Mouse (Mus musculus) urinary bladder, postnatal 36 days (tissue): ENCODE data around the gene 1700088E04Rik.
A peak's percentile ranks its signal among the peaks of the same experiment; 100 is the strongest.

ENCODE experiments used
- DNase-seq, 2 experiments: peaks; one replicate each; pipeline ENCODE4 v3.0.0; 2022; ENCODE audit warnings: low spot score in 2 of 2, mixed read lengths in 1 of 2

The 1700088E04Rik gene

DNA sequence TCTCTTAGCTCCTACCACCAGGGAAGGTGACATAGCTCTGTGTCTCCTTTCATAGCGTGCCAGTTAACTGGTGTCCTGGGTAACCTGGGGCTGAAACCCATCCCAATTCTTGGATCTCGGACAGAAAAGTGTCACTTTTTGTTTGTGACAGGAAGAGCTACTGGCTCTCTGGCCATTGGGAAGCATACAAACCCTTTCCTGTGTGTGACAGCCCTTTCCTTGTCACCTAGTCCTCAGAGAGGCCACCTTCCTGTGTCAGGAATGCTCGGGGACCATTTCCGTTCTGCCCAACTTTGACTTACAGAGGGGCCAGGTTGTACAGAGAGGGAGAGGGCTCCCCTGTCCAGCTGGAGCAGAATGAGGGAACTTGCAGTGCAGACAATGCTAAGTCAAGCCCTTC lies 41.6 kb downstream of the 1700088E04Rik start:
- DNase-seq, result no peak

DNA sequence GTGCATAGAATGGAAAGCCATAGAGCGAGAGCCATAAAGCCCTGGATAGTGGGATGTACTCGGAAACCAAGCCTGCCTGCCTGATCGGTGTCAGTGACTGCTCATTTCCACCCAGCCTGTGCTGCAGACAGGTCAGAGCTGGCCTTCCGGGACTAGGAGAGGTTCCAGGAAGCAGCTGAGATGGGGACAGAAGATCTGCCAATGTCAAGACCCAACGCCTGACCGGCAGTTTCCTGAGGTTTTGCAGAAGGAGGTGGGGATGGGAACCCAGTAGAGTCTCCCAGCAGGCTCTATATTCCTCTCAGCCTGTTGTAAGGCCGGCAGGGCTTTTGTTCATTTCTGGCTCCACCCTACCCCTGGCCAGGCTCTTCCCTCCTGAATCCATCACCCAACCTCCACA lies 42.2 kb downstream of the 1700088E04Rik start:
- no peak for DNase-seq

- DNase-seq, result peak in 1 of 2 experiments; percentile 24
Observed at GRCm38 (mm10) chr15:79098220-79098619, 42.8 kb downstream of the 1700088E04Rik start.

GRCm38 (mm10) chr15:79097611-79098025 lies 43.4 kb downstream of the 1700088E04Rik start:
- DNase-seq, result peak; percentile 71 to 83

DNA sequence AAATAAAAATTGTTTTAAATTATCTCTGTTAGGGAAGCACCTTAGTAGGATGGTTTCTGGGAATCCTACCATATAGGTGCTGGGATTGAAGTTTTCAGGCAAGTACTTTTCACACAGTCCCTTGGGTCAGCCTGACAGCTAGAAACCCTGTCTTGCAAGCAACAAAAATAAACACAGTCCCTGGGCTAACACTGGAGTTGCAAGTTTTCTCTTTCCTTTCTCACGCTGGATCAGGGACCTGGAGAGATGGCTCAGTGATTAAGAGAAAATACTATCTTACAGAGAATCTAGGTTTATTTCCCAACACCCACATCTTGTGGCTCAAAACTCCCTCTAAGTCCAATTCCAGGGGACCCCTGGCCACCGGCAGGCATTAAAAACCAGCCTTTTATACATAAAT lies 43.9 kb downstream of the 1700088E04Rik start:
- no peak for DNase-seq

GRCm38 (mm10) chr15:79096556-79096955 lies 44.5 kb downstream of the 1700088E04Rik start:
- no peak for DNase-seq

- no peak for DNase-seq
Observed at GRCm38 (mm10) chr15:79095483-79095882, 45.6 kb downstream of the 1700088E04Rik start.

DNA sequence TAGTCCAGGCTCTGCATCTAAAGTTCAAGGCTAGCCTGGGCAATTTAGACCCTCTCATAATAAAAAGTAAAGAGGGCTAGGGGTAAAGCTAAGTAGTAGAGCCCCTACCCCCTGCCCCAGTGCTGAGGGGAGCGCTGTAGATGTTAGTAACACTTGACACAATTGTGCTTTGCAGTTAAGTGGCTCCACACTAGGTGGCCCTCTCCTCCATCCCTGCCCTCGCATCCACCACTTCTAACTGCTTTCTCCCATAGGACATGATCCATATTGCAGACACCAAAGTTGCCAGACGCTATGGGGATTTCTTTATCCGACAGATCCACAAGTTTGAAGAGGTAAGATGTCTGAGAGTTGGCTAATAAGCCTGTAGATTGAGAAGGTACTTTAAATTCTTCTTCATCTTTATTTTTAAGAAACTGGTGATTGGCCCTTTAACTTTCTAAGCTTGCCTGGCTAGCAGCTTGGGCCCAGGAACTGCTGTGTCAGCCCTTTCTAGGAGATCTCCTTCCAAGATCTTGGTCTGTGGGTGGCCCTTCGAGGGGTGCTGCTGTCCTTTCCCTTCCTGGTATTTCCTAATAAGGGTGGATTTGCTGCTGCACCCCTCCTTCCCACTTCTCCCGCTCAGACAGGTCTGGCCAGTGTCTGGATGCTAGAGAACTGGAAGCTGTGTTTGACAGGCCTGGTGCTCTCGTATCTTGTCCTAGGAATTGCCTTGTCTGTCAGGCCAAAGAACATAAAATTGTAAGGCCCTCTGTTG lies 47.8 kb downstream of the 1700088E04Rik start:
- DNase-seq, result no peak

DNA sequence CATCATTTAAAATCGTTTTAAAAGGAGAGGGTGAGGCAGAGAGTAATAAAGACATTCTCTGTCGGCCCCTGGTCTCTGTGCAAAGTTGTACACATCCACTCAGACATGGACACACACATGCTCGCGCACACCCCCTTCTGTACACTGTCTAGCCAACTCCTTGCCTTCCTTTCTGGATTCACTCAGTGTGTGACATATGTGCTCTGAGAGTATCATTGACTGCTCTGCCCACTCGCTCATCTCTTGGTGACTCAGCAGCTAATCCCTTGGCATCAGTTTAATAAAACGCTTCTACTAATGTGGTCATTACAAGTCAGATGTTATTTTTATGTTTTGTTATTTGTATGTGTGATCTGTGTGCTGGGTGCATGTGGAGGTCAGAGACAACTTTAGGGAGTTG lies 48.8 kb downstream of the 1700088E04Rik start:
- DNase-seq, result no peak

DNA sequence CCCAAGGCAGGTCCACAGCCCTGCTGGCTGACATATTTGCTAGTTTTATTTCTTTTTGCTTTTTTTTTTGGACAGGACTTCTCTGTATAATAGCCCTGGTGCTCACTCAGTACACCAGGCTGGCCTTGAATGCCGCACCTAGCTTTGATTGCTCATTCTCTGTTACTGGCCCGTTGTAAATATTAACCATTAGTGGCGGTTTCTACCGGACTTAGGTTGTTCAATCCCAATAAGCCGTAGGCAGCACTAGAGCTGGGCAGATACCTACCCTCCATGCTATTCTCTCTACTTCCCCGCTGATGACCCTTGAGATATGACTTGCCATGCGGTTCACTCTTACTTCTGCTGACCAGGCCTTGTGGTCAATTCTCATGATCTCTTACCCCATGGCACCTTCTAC lies 61.5 kb downstream of the 1700088E04Rik start:
- DNase-seq, result no peak
